Mouse (Mus musculus): ENCODE data around the gene Ube2l6. TPM values are rescaled to one million over a fixed set of nuclear protein-coding genes. Genes with fewer than 3 reads are reported as not detected.
A peak's percentile ranks its signal among the peaks of the same experiment; 100 is the strongest.
"Not testable (repeated sequence)": the region's sequence is repeated elsewhere in the genome, so short reads cannot be mapped to it uniquely, and the experiment has no call there.

Gene Ube2l6
- total RNA-seq, 2 experiments from 2014 or later: 312 to 424 TPM

DNA sequence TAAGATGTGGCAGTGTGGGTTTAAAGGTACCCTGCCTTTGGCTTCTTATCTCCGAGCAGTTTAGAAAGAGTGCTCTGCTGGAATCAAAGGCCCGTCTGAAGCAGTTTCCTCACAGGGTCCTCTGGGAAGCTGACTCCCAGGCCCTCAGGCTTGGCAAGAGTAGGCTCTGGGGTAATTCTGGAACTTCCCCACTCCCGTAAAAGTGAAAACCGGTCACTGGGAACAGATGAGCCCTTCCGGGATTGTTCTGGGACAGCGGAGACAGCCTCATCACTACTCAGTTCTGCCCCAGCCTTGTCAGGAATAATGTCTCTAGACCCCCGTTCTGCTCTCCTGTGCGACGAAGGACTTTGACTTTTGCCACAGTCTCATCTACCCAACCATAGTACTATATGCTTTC, 8.2 kb upstream of the Ube2l6 start:
- no peak for ATAC-seq (replicated peaks; ENCODE audit: low FRiP score, poor library complexity, severe bottlenecking)

DNA sequence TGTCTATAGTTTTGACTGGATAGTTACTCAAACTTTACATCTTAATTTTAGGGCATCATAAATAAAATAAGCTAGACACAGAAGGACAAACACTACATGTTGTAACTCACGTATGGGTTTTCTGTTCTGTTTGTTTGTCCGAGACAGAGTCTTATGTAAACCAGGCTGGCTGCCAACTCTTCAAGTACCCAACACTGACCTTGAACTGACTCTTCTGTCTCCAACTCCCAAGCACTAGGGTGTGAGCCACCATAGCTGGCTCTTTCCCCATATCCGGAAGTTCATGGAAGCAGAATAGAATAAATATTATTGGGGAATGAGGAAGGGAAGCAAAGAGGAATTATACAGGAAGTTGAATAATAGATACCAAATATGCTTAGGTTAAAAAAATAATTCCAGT, 6.1 kb upstream of the Ube2l6 start:
- ATAC-seq (replicated peaks; ENCODE audit: low FRiP score, poor library complexity, severe bottlenecking): no peak

DNA sequence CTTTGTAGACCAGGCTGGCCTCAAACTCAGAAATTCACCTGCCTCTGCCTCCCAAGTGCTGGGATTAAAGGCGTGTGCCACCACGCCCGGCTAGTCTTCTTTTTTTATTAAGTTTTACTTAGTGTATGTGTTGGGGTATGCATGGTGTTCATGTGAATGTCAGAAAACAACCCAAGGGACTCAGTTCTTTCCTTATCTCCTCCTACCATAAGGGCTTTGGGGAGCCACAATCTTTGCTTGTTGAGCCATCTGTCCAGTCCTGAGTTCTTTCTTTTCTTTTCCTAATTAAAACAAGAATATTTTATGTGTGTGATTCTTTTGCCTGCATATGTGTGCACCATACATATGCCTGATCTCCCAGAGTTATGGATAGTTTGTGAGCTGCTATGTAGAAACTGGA, 5.5 kb upstream of the Ube2l6 start:
- peak; percentile 89 for ATAC-seq (replicated peaks; ENCODE audit: low FRiP score, poor library complexity, severe bottlenecking)

DNA sequence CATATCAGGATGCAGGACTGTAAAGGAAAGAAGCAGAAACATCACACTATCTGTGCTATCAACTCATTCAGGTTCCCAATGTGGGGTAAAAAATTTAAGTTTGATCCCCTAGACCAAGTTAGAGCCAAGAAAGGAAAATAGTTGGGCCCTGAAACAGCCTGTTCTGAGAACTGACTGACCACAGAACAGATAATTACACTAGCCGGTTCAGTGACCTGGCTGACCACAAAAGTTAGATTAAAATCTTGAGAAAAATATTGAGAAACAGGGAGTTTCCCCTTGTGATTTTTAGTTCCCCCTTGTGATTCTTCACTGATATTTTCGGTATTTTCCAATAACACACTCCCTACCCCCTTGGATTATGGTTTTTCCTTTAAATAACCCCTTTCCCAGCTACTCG, 4.8 kb upstream of the Ube2l6 start:
- no peak for ATAC-seq (replicated peaks; ENCODE audit: low FRiP score, poor library complexity, severe bottlenecking)

DNA sequence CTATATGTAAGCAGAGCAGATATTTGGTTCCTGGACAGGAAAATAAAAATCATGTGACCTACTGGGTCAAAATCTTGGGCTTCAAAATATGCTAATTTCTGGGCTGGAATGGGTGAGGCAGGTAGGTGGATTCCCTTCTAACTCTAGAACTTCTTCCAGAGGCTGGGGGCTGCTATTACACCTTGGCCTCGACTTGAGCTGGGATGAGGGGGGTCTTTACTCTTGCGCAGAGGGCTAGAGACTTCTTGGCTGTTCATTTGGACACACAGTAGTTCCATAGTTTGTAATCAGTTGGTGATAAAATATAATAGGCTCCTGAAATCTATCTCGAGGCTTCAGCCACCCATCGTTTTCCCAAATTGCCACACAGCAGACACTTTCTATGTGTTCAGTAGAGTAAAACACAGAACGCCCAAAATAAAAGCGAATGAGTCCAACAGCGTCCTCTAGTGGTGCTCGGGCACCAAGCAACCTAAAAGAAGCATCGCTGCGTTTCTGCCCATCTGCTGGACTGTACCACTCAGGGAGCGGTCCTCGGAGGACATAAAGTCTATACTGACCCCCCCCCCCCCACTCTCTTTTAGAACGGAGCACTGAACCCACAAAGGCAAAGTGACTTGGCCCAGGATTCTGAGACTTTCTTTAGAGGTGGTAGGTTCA, 665 bp upstream of the Ube2l6 start:
- peak; percentile 65 for ATAC-seq (replicated peaks; ENCODE audit: low FRiP score, poor library complexity, severe bottlenecking)

DNA sequence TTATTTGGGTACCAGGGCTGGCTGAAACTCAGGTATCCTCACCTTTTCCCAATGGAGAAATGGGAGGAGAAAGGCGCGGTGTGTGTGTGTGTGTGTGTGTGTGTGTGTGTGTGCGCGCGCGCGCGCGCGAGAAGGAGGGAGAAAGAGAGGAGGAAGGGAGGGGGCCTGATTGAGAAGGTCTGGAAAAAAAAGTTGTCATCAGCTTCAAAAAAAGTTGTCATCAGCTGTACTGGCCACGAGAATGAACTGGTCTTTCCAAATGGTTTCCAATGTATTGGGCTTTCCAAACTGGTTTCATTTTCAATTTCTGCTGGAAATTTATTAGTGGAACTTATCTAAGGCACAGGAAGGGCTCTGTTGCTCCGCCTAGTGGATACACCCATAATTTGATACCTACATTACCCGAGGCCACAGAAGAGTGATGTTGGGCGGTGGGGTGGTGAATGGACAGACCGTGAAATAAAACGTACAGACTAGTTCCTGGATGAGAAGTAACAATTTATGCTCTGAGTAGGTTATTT, 473 bp downstream of the Ube2l6 start:
- ATAC-seq (replicated peaks; ENCODE audit: low FRiP score, poor library complexity, severe bottlenecking): peak; percentile 67

DNA sequence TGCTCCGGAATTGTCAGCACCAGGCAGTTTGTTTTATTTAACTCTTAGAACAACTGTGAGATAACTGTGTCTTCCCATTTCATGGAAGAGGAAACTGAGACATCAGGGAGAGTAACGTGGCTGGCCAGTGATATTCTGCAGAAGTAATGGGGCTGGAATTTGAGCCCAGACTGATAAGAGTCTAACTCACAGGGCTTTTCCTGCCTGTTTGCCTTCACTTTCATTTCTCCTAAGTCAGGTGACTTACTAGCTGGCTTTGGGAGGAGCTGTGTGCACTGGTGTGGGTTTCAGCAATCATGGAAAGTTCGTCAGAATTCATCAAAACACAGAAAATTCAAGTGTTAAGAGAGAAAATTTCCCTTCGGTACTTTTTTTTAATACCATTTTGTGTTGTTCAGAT, 1.7 kb downstream of the Ube2l6 start:
- ATAC-seq (replicated peaks; ENCODE audit: low FRiP score, poor library complexity, severe bottlenecking): peak; percentile 62

DNA sequence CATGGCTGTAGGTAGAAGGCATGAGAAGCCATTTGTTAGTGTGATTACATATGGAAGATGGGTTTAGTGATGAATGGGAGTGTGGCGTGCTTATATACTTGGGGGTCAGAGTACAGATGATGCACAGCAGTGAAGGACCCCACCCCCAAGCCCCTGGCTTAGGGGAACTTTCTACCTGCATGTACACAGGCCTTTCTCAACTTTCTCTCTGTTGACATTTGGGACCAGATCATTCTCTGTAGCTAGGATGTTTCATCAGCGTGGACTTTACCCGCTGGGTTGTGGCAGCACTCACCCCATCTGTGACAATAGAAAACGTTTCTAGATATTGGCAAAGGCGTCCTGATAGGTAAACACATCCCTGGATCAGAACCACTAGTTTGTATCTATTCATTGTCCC, 2.6 kb downstream of the Ube2l6 start:
- not testable (repeated sequence) for ATAC-seq (replicated peaks; ENCODE audit: low FRiP score, poor library complexity, severe bottlenecking)

DNA sequence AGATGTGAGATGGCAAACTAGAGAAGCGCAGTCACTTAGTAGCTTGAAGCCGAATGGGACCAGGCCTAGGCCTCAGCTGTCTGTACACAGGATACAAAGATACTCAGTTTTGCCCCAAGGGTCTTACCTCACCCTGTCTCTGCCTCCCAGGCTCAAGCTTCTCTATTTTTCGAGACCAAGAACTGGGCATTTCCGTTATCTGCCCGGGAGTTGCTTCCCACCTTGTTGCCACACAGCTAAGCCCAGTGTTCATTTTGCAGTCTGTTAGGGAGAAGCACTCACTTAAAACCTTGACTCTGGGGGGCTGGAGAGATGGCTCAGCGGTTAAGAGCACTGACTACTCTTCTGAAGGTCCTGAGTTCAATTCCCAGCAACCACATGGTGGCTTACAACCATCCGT, 5.3 kb downstream of the Ube2l6 start:
- ATAC-seq (replicated peaks; ENCODE audit: low FRiP score, poor library complexity, severe bottlenecking): no peak

DNA sequence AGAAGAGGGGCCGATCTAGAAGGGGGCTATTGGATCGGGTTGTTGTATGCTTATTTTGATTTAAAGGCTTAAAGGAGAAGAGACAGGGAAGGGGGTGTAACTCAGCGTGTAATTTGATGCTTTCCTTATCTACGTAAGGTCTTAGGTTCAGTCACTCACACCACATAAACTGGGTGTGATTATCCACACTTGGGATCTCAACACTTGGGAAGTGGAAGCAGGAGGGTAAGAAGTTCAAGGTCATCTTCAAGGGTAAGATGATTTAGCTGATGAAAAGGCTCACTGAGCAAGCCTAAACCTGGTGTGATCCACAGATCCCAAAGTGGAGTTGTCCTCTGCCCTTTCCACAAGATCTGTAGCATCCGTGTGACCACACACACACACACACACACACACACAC, 7.9 kb downstream of the Ube2l6 start:
- ATAC-seq (replicated peaks; ENCODE audit: low FRiP score, poor library complexity, severe bottlenecking): no peak

DNA sequence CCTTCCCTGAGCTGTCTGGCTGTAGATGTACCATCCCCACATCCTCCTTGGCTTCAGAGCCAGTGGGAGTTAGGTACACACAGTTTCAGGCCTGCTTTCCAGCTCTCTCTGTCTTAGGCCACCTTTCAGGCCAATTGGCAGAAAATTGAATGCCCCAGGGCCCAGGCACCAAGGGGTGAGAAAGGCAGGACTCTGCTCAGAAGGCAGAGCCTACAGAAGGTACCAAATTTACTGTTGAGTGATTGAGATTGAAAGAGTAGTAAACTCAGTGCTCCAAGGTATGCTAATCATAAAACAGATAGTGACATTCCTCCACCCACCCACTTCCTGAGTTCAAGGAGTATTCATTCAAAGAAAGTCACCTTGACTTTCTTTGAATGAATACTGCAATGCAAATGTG, 10.7 kb downstream of the Ube2l6 start:
- ATAC-seq (replicated peaks; ENCODE audit: low FRiP score, poor library complexity, severe bottlenecking): no peak

DNA sequence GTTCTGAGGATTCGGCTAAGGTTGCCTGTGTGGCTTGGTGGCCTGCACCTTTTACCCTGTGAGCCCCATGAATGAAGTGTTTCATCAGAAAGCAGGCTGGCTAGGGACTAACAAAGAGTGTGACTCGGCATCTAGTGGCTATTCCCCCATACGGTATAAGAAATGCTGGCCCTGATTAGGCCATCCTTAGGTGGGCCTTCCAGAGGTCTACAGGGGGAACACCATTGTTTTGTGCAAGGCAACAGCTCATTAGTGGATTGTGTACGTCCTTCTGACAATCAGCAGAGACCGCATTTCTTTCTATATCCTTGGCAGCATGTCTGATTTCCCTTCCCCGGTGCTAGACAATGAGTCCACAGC, 11.9 kb downstream of the Ube2l6 start:
- no peak for ATAC-seq (replicated peaks; ENCODE audit: low FRiP score, poor library complexity, severe bottlenecking)

DNA sequence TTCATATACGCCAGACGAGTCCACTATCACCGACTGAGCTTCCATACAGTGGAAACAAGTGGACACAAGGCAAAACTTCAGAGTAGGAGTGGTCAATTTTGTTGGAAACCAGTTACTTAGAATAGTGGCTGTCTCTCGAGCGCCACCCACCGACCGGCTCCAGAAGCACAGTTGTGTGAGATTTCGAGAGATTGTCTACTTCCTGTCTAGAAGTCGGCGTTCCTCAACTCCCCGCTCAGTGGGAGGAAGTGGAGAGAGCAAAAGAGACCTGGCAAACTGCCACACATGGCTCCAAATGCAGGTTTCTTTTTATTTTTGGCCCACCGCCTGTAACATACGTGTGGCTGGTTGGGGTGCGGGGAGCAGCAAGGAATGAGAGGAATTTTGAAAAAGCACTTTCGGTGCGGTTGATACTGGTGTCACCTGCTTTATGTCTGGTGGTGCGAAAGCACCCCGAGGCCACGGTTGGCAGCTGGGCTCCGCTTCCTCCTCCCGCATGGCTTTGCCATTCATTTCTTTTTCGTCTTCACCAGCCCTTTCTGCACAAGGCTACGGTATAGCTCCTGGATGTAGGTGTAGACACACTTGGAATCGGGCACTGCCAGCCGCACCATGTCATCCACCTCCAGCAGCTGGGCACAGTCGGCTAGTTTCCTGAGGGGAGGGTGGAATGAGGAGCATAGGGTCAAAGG, 12.4 kb downstream of the Ube2l6 start:
- peak; percentile 55 for ATAC-seq (replicated peaks; ENCODE audit: low FRiP score, poor library complexity, severe bottlenecking)

DNA sequence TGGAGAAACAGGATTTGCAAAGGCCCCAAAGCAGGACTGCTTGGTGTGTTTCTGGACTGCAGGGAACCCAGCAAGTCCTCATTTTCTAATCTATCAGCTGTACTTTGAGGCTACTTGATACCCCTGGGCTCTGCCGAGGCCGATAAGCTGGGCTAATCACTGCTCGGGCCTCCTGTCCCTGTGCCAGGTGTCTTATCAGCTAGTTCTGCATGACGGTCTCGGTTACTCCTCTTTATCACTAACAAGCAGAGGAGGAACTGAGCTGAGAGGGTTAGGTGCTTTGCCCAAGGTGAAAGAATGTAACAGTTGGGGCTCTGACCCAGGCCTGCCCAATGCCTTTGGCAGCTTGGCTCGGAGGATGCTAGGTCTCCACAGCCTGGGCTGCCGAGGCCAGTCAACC, 13.3 kb downstream of the Ube2l6 start:
- ATAC-seq (replicated peaks; ENCODE audit: low FRiP score, poor library complexity, severe bottlenecking): peak; percentile 89

DNA sequence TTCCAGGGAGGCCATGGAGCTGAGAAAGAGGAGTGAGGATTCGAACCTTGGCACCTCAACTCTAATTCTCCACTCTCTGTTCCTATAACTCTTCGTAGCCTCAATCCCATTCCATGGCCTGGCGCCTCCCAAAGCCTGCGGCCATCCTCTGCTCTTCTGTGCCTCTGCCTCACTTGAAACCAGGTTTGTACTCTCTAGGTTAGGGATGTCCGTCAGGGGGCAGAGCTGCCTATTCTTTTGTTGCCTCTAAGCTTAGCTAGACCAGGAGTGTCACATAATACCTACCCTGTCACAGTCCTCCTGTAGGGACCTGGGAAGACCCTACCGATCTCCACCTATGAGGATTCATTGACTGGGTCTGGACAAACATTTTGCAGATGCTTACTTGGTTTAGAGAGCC, 14.0 kb downstream of the Ube2l6 start:
- ATAC-seq (replicated peaks; ENCODE audit: low FRiP score, poor library complexity, severe bottlenecking): no peak

DNA sequence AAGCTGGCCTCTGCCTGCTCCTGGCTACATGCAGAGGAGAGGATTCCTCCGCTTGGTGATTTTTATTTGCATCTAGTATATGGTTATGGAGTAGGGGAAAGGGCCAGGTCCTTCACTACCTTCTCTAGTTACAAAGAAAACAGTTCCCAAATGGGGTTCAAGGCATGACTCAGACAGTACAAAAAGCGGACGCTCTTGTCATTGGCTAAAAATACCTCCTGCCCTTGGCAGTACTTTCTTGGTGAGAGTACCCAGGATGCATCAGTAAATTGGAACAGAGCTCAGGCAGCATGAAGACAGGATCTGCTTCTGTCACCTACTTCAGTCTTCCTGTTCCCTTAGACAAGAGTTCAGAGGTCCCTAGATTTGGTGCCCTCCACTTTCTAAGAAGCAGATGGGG, 21.2 kb downstream of the Ube2l6 start:
- no peak for ATAC-seq (replicated peaks; ENCODE audit: low FRiP score, poor library complexity, severe bottlenecking)

DNA sequence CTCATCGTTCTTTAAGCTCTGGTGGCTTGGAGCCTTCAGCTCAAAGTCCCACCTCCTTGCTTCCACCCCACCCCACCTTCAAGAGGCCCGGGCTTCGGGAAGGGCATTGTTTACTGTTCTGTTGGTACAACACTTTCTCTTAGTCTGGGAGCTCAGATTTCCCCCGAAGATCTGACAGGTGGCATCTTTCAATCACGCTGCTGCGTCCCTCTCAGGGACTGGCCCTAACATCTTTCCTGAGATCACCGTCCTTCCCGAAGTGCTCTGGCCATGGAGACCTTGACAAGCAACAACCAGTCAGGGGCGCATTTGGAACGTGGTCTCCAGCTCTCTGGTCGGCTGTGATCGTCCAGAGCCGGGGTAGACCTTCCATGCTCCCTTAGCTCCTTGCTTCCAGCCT, 23.9 kb downstream of the Ube2l6 start, which contains the start of gene Smtnl1:
Smtnl1 (minus strand) TSS at position 101 of the 400 bp plus-strand sequence.
- ATAC-seq (replicated peaks; ENCODE audit: low FRiP score, poor library complexity, severe bottlenecking): no peak

DNA sequence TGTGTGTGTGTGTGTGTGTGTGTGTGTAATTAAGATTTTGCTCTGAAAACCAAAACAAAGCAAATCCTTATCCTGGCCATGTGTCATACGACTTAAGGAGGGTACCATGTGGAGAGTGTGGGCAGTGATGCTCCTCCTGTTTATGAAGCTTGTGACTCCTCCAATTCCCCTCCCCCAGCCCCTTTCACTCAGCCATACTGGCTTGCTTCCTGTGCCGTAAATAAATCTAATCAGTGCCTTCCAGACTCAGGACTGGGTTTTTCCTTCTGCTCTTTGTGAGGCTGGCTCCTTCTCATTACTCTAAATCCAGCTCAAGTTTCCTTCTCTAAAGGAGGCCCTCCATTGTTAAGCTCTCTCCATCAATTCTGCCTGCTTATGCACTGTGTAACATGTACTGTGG, 24.6 kb downstream of the Ube2l6 start:
- ATAC-seq (replicated peaks; ENCODE audit: low FRiP score, poor library complexity, severe bottlenecking): no peak

DNA sequence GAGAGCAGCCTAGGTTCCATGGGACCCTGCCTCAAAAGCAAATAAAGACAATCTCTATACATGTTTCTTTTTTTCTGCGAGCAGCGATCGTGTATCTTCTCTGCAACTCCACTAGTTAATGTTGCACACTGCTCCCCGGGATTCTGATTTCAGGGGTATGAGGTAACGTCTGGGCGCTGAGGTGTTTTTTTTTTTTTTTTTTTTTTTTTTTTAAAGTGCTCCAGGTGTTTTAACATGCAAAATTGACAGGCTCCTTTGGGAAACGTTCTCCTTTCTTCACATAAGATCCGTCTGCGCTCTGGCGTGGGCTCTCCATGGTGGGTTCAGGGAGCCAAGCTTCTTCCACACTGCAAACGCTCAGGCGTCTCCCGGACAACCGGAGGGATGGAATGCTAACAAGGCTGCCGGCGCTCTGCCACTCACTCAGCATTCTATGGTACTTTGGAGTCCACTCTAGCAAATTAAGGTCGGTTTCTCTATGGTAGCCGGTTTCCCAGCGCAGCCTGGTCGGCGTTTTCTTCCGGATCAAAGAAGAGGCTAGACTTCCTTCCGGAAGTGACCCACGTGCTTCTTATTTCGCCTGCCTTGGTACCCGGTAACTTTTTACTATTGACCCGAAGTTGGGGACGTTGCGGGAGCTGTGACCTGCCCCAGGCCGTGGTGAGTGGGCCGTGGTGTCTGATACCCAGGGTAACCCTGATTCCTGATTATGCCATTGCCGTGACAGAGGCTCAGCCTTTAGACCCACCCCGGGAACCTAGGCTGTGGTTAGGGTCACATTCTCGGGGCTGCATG, 28.1 kb downstream of the Ube2l6 start, which contains the start of gene Timm10:
Timm10 (plus strand) TSS at position 510 of the 795 bp plus-strand sequence.
- ATAC-seq (replicated peaks; ENCODE audit: low FRiP score, poor library complexity, severe bottlenecking): peak; percentile 91

DNA sequence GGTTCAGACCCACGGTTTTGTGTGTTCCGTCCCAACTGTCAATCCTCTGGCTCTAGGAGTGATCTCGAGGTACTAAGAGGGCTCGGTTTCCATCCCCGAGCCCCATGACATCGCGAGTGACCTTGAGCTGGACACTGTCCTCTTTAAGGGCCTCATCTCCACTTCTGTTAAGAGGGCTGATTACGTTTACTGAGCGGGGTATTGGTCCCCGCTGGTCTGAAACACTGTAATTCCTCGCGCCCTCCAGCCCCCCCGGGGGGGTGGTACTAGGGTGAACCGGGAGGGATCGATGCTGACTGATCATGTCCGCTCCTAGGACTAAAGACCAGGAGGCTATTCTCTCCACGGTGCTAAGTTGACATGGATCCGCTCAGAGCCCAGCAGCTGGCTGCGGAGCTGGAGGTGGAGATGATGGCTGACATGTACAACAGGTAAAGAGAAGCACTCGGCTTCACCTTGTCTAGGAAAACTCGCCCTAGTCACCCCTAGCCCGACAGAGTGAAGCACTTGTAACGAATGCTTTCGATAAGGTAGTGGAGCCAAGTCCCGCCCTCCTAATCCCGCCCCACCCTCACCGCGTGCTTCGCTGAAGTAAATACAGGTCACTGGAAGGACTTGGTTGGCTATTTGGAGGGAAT, 28.8 kb downstream of the Ube2l6 start:
- ATAC-seq (replicated peaks; ENCODE audit: low FRiP score, poor library complexity, severe bottlenecking): peak; percentile 79

Measured in erythroid progenitor cell, adult 5-6 weeks (primary cell).